Mouse (Mus musculus): ENCODE measurements at regions not wholly inside any gene's neighbourhood (a gene's known extent, or its start where the extent isn't known, plus 50 kb on each side); places are given as distances from the start of the nearest gene placed in this dataset.

GRCm38 (mm10) chr3:104586342-104587175 lies 51.9 kb upstream of the Slc16a1 start:
- peak; percentile 33 to 42 for DNase-seq (ENCODE audit: low spot score in 2 of 2)

GRCm38 (mm10) chr3:104585303-104585702 lies 53.2 kb upstream of the Slc16a1 start:
- DNase-seq (ENCODE audit: low spot score in 2 of 2) = no peak

GRCm38 (mm10) chr3:104583236-104583635 lies 55.2 kb upstream of the Slc16a1 start:
- DNase-seq (ENCODE audit: low spot score in 2 of 2) = no peak

GRCm38 (mm10) chr3:104582521-104582920 lies 55.9 kb upstream of the Slc16a1 start:
- no peak for DNase-seq (ENCODE audit: low spot score in 2 of 2)

GRCm38 (mm10) chr3:104579186-104579585 lies 59.3 kb upstream of the Slc16a1 start:
- DNase-seq (ENCODE audit: low spot score in 2 of 2) = no peak

GRCm38 (mm10) chr3:104578374-104578773 lies 60.1 kb upstream of the Slc16a1 start:
- no peak for DNase-seq (ENCODE audit: low spot score in 2 of 2)

GRCm38 (mm10) chr3:104577228-104577927 lies 61.1 kb upstream of the Slc16a1 start:
- no peak for DNase-seq (ENCODE audit: low spot score in 2 of 2)

GRCm38 (mm10) chr3:104573277-104573940 lies 61.7 kb upstream of the Lrig2 start:
- no peak for DNase-seq (ENCODE audit: low spot score in 2 of 2)

- DNase-seq (ENCODE audit: low spot score in 2 of 2) = no peak
Observed at GRCm38 (mm10) chr3:104571935-104572631, 60.4 kb upstream of the Lrig2 start.

- DNase-seq (ENCODE audit: low spot score in 2 of 2) = no peak
Observed at GRCm38 (mm10) chr3:104565423-104566230, 53.9 kb upstream of the Lrig2 start.

GRCm38 (mm10) chr3:104564857-104565256 lies 53.1 kb upstream of the Lrig2 start:
- no peak for DNase-seq (ENCODE audit: low spot score in 2 of 2)

GRCm38 (mm10) chr3:104561567-104561966 lies 49.8 kb upstream of the Lrig2 start:
- no peak for DNase-seq (ENCODE audit: low spot score in 2 of 2)

All from right cerebral cortex, postnatal 10 days (tissue).